Mouse (Mus musculus) cerebral cortex, adult 2 months (tissue): Measurements from ENCODE around the gene Cep78.

Experiments used
- WGBS: fragments of 180-500 bp; shearing (Covaris S2); methylation state at CpG from one replicate; pipeline ENCODE4 v1.1.7; 2018; 5-methylcytosine and 5-hydroxymethylcytosine counted together

Gene Cep78

GRCm38 (mm10) chr19:15984449-15985171 is at the start of gene Cep78:
Gene Cep78, minus strand, starts transcription at chr19:15984989.
- WGBS: under 1% methylated on average over 88 of the region's 88 CpGs

- WGBS: 92% methylated on average over 4 of the region's 4 CpGs
Measured at GRCm38 (mm10) chr19:16031276-16031675, 46.5 kb upstream of the Cep78 start.

GRCm38 (mm10) chr19:16029253-16029771 is 44.5 kb upstream of the Cep78 start:
- 5% methylated on average over 7 of the region's 9 CpGs for WGBS

- 28% methylated on average over 5 of the region's 5 CpGs for WGBS
Measured at GRCm38 (mm10) chr19:16028746-16029252, 44.0 kb upstream of the Cep78 start.

GRCm38 (mm10) chr19:16027876-16028670 is 43.3 kb upstream of the Cep78 start:
- WGBS: 90% methylated on average over 15 of the region's 15 CpGs

- 97% methylated on average over 5 of the region's 5 CpGs for WGBS
Measured at GRCm38 (mm10) chr19:16026276-16026675, 41.5 kb upstream of the Cep78 start.

- WGBS: 75% methylated on average over 10 of the region's 10 CpGs
Measured at GRCm38 (mm10) chr19:16022178-16022577, 37.4 kb upstream of the Cep78 start.

GRCm38 (mm10) chr19:16016171-16016570 is 31.4 kb upstream of the Cep78 start:
- 67% methylated on average over 1 of the region's 1 CpGs for WGBS

GRCm38 (mm10) chr19:16015191-16015968 is 30.6 kb upstream of the Cep78 start:
- WGBS: 71% methylated on average over 10 of the region's 10 CpGs

- 62% methylated on average over 6 of the region's 6 CpGs for WGBS
Measured at GRCm38 (mm10) chr19:16009746-16010337, 25.1 kb upstream of the Cep78 start.

- WGBS: 82% methylated on average over 4 of the region's 4 CpGs
Measured at GRCm38 (mm10) chr19:16009111-16009510, 24.3 kb upstream of the Cep78 start.

- 61% methylated on average over 8 of the region's 8 CpGs for WGBS
Measured at GRCm38 (mm10) chr19:16007131-16007530, 22.3 kb upstream of the Cep78 start.

- 3% methylated on average over 3 of the region's 3 CpGs for WGBS
Measured at GRCm38 (mm10) chr19:15998157-15998556, 13.4 kb upstream of the Cep78 start.

- WGBS: 23% methylated on average over 12 of the region's 12 CpGs
Measured at GRCm38 (mm10) chr19:15996901-15997564, 12.2 kb upstream of the Cep78 start.

- WGBS: 83% methylated on average over 1 of the region's 1 CpGs
Measured at GRCm38 (mm10) chr19:15990102-15990501, 5.3 kb upstream of the Cep78 start.

GRCm38 (mm10) chr19:15985172-15985713 is 454 bp upstream of the Cep78 start:
- WGBS: 24% methylated on average over 10 of the region's 10 CpGs

GRCm38 (mm10) chr19:15983739-15984344 is 947 bp downstream of the Cep78 start:
- whole genome bisulfite sequencing: 37% methylated on average over 15 of the region's 15 CpGs

GRCm38 (mm10) chr19:15982926-15983738 is 1.7 kb downstream of the Cep78 start:
- 54% methylated on average over 10 of the region's 10 CpGs for WGBS

GRCm38 (mm10) chr19:15981861-15982260 is 2.9 kb downstream of the Cep78 start:
- 32% methylated on average over 4 of the region's 4 CpGs for WGBS
